Mouse (Mus musculus): Measurements from ENCODE around the gene Pgpep1. TPM values are rescaled to one million over a fixed set of nuclear protein-coding genes. Genes with fewer than 3 reads are reported as not detected.

Pgpep1 gene
- total RNA-seq, 2 experiments from 2014 or later: 9.3 to 22.5 TPM

GRCm38 (mm10) chr8:70684291-70684690 lies 24.1 kb upstream of the Pgpep1 start:
- Histone ChIP-seq H3K4me3 (no peak overlapping the region), H3K27ac (no peak overlapping the region)
- no peak for DNase-seq
- intact Hi-C loops (cut with DNase I): no loop called here
- no peak for TF ChIP-seq CTCF (IDR thresholded peaks at IDR 0.05)

DNA sequence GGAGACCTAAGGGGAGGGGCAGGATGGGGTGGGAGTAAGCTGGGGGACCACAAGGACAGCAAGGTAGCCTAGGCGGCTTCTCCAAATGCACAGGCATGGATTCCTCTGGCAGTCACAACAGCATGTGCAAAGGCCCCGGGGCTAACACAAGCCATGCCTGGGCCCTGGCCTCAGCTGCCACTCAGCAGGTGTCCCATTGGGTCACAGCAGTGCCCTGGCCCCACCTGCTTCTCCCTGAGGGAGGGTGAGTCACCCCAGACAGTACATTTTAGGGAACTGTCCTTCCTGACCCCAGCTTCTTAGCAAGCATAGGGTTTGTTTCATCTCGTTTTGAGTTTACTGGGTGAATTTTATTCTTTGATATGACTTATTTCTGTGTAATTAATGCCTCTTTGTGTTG lies 22.5 kb upstream of the Pgpep1 start:
- H3K4me3 ChIP-seq: peak overlapping the region; percentile 58
- no peak for DNase-seq
- H3K27ac ChIP-seq: peak overlapping the region; percentile 88
- TF ChIP-seq CTCF (IDR thresholded peaks at IDR 0.05): no peak
- intact Hi-C loops (cut with DNase I): no loop called here

- peak overlapping the region; percentile 58 for H3K4me3 ChIP-seq
- peak overlapping the region; percentile 88 for H3K27ac ChIP-seq
- intact Hi-C loops (cut with DNase I): no loop called here
- DNase-seq: peak; percentile 93
- peak; percentile 43 for TF ChIP-seq CTCF (IDR thresholded peaks at IDR 0.05)
These were observed 22.0 kb upstream of the Pgpep1 start for GRCm38 (mm10) chr8:70682193-70682592.

DNA sequence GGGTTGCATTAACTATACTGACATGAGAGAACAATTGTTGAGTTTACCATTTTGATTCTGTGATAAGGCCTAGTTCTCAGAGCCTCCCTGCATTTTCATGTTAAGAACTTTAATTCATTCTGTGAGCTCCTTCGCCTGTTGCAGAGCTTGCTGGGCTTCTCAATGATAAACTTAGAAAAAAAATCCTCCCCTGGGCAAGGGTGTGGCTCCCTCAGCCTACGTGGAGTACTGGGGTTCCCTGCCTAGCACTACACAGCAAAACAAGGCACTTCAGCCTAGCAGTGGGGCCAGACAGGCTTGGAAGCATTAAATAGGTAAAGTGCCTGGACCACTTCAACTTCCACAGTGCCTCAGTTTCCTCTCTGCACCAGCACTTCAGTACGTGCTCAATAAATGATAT lies 21.2 kb upstream of the Pgpep1 start:
- H3K27ac ChIP-seq: peak overlapping the region; percentile 88
- no peak overlapping the region for H3K4me3 ChIP-seq
- no peak for DNase-seq
- intact Hi-C loops (cut with DNase I): no loop called here
- no peak for TF ChIP-seq CTCF (IDR thresholded peaks at IDR 0.05)

GRCm38 (mm10) chr8:70680039-70680438 lies 19.9 kb upstream of the Pgpep1 start:
- peak; percentile 63 for DNase-seq
- no peak overlapping the region for H3K4me3 ChIP-seq
- TF ChIP-seq CTCF (IDR thresholded peaks at IDR 0.05): no peak
- H3K27ac ChIP-seq: peak overlapping the region; percentile 74
- intact Hi-C loops (cut with DNase I): no loop called here

DNA sequence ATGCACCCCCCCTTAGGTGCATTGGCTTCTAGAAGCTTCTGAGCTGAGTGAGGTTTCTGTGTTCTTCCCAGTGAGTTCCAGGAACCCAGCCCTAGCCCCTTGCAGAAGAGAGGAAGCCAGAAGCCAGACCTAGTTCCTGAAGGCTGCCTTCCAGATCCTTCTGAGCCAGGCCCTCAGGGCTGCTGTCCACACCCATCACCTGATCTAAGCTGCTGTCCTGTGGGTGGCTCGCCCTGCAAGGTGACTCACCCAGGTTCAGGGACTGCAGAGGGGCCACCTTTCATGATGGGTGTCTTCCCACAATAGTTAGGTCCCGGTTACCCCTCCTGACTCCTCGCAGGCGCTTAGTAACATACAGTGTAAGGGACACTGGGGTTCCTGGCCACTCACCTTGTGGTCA lies 19.2 kb upstream of the Pgpep1 start:
- Histone ChIP-seq H3K27ac (peak overlapping the region; percentile 74), H3K4me3 (no peak overlapping the region)
- intact Hi-C loops (cut with DNase I): no loop called here
- no peak for DNase-seq
- TF ChIP-seq CTCF (IDR thresholded peaks at IDR 0.05): no peak

DNA sequence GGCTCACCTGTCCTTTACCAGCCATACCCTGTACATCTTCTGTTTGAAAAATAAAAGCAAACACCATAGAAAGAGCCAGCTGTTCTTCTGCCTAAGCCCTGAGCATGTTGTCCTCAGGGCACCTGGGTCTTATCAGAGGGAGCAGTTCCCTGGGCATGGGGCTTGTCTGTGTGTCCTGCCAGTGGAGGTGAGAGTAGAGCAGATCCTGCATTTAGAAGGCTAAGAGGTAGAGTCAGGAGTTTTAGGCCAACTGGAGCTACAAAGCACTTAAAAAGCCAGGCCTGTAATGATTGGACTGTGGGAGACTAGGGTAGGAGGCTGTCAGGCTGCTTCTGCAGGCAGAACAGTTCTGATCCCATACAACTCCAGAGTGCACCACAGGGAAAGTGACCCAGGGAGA lies 18.5 kb upstream of the Pgpep1 start:
- no peak overlapping the region for H3K4me3 ChIP-seq
- no peak for DNase-seq
- intact Hi-C loops (cut with DNase I): no loop called here
- H3K27ac ChIP-seq: peak overlapping the region; percentile 74; the same call in 1 of the 2 replicates
- TF ChIP-seq CTCF (IDR thresholded peaks at IDR 0.05): no peak

DNA sequence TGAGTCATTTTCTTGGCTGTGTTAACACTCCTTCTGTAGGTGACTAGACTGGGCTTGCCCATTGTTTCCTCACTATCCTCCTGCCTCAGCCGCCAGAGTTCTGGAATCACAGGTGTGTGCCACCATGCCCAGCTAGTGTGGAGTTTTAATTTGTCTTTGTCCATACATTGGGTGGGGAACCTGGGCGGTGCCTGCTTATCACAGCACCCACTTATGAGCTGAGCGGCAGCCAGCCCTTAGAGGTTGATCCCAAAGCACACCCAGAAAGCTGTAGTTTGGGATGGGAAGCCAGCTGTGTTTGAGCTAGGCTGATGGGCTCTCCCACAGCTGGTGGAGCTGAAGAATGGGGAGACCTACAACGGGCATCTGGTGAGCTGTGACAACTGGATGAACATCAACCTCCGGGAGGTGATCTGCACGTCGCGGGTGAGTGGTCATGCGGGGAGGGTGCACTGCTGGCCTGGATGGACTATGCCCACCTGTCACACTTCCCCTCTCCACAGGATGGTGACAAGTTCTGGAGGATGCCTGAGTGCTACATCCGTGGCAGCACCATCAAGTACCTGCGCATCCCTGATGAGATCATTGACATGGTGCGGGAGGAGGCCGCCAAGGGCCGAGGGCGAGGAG lies 17.4 kb upstream of the Pgpep1 start:
- Histone ChIP-seq H3K27ac (no peak overlapping the region), H3K4me3 (no peak overlapping the region)
- TF ChIP-seq CTCF (IDR thresholded peaks at IDR 0.05): no peak
- intact Hi-C loops (cut with DNase I): no loop called here
- no peak for DNase-seq

DNA sequence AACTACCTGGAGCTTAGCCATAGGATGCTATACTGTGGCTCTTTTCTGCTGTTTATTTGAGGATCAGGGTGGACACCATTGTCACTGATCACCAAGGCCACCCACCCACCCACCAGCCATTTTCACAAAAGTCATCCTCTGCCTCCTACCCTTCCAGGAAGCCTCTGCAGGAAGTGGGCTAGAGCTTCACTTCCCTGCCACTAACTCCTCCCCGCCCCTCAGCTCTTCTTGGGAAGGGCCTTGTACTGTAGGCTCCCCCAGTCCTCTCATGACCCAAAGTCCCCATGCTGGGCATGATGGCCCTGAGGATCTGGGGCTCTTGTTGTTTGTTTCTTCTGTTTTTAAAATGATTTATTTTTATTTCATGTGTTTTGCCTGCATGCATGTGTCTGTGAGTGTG lies 15.1 kb upstream of the Pgpep1 start:
- Histone ChIP-seq H3K27ac (peak overlapping the region; percentile 98), H3K4me3 (no peak overlapping the region)
- TF ChIP-seq CTCF (IDR thresholded peaks at IDR 0.05): no peak
- intact Hi-C loops (cut with DNase I): no loop called here
- DNase-seq: no peak

DNA sequence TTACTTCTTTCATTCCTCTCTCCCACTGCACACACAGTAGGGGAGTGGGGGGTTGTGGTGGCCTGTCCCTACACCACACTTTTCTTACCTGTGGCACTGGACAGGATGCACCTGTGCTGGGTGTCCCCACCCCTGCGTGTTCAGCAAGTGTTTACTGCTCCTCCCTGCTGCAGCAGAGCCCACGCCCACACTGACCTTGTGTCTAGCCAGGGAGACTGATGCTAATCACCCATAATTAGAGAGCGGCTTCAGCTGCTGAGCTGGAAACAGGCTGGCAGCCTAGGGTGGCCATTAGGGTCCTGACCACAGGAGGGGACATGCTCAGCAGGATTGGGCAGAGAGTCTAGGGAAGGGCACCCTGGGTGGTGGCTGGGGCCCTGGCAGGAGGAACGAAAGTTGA lies 14.5 kb upstream of the Pgpep1 start:
- intact Hi-C loops (cut with DNase I): no loop called here

GRCm38 (mm10) chr8:70674109-70674508 lies 13.9 kb upstream of the Pgpep1 start:
- TF ChIP-seq CTCF (IDR thresholded peaks at IDR 0.05): no peak
- H3K27ac ChIP-seq: peak overlapping the region; percentile 98
- no peak for DNase-seq
- intact Hi-C loops (cut with DNase I): no loop called here
- H3K4me3 ChIP-seq: peak overlapping the region; percentile 82

More for the DNA sequence above, 14.5 kb upstream of the Pgpep1 start:
- no peak for TF ChIP-seq CTCF (IDR thresholded peaks at IDR 0.05)
- Histone ChIP-seq H3K27ac (peak overlapping the region; percentile 98), H3K4me3 (no peak overlapping the region)
- no peak for DNase-seq

- TF ChIP-seq CTCF (IDR thresholded peaks at IDR 0.05): peak; percentile 87
- intact Hi-C loops (cut with DNase I): loop anchor here (1.0 kb wide), 1 partner anchor 27 kb away; no protein-coding TSS in a partner anchor
- Histone ChIP-seq H3K4me3 (peak within 1 kb of the TSS; percentile 82), H3K27ac (peak within 1 kb of the TSS; percentile 98)
- DNase-seq: peak; percentile 97
These were observed 13.1 kb upstream of the Pgpep1 start, which contains the start of gene Lsm4 for GRCm38 (mm10) chr8:70673079-70673856. Gene Lsm4, plus strand, starts transcription at chr8:70673248.

GRCm38 (mm10) chr8:70672325-70673078 lies 12.3 kb upstream of the Pgpep1 start:
- TF ChIP-seq CTCF (IDR thresholded peaks at IDR 0.05): no peak
- peak overlapping the region; percentile 82 for H3K4me3 ChIP-seq
- DNase-seq: no peak
- H3K27ac ChIP-seq: peak overlapping the region; percentile 98
- intact Hi-C loops (cut with DNase I): loop anchor here (1.0 kb wide), 1 partner anchor 28 kb away; no protein-coding TSS in a partner anchor
